Mouse (Mus musculus): ENCODE data around the gene Kif11. TPM values are rescaled to one million over a fixed set of nuclear protein-coding genes. Genes with fewer than 3 reads are reported as not detected.

Kif11 gene
- under 1 TPM; 0.15 to 0.20 TPM for total RNA-seq (2021)
- long read RNA-seq, experiment 1, result 0 reads
- long read RNA-seq, experiment 2, partial matches to known transcripts, result 0 of 1 reads
- long read RNA-seq, experiment 2, other reads (novel, unspliced or antisense), result 1 of 1 reads

- DNase-seq, result peak; percentile 96
- TF ChIP-seq CTCF (IDR thresholded peaks at IDR 0.05), result no peak; the same call in 1 of the 2 replicates
- intact Hi-C loops (cut with DNase I), result loop anchor here (5.0 kb wide), 1 partner anchor 109 kb away; no protein-coding TSS in a partner anchor
- Histone ChIP-seq H3K4me3 (peak within 1 kb of the TSS; percentile 91), H3K27ac (peak within 1 kb of the TSS; percentile 95)
Observed at GRCm38 (mm10) chr19:37375755-37376615, at the start of gene Kif11. TSS of gene Kif11 (plus strand) at chr19:37376403.

GRCm38 (mm10) chr19:37327216-37327615 lies 49.0 kb upstream of the Kif11 start:
- no peak for TF ChIP-seq CTCF (IDR thresholded peaks at IDR 0.05)
- no peak overlapping the region for H3K27ac ChIP-seq
- H3K4me3 ChIP-seq, result no peak overlapping the region
- intact Hi-C loops (cut with DNase I), result no loop called here
- no peak for DNase-seq

- Histone ChIP-seq H3K27ac (no peak overlapping the region), H3K4me3 (peak overlapping the region; percentile 3; the same call in 1 of the 2 replicates)
- intact Hi-C loops (cut with DNase I), result no loop called here
- DNase-seq, result no peak
- TF ChIP-seq CTCF (IDR thresholded peaks at IDR 0.05), result no peak
Observed at GRCm38 (mm10) chr19:37332726-37333125, 43.5 kb upstream of the Kif11 start.

GRCm38 (mm10) chr19:37333357-37333756 lies 42.8 kb upstream of the Kif11 start:
- H3K27ac ChIP-seq, result no peak overlapping the region
- intact Hi-C loops (cut with DNase I), result no loop called here

GRCm38 (mm10) chr19:37335392-37335791 lies 40.8 kb upstream of the Kif11 start:
- no peak for TF ChIP-seq CTCF (IDR thresholded peaks at IDR 0.05)
- intact Hi-C loops (cut with DNase I), result no loop called here
- Histone ChIP-seq H3K4me3 (no peak overlapping the region), H3K27ac (no peak overlapping the region)
- DNase-seq, result no peak

More at GRCm38 (mm10) chr19:37333357-37333756, 42.8 kb upstream of the Kif11 start:
- no peak for DNase-seq
- no peak for TF ChIP-seq CTCF (IDR thresholded peaks at IDR 0.05)
- no peak overlapping the region for H3K4me3 ChIP-seq

- no peak for DNase-seq
- intact Hi-C loops (cut with DNase I), result no loop called here
Observed at GRCm38 (mm10) chr19:37337752-37338151, 38.5 kb upstream of the Kif11 start, which contains the start of gene Ide. TSS of gene Ide (minus strand) at chr19:37337852.

GRCm38 (mm10) chr19:37340495-37340894 lies 35.7 kb upstream of the Kif11 start:
- H3K4me3 ChIP-seq, result no peak overlapping the region
- intact Hi-C loops (cut with DNase I), result no loop called here
- H3K27ac ChIP-seq, result no peak overlapping the region
- TF ChIP-seq CTCF (IDR thresholded peaks at IDR 0.05), result no peak
- DNase-seq, result no peak

More at GRCm38 (mm10) chr19:37337752-37338151, 38.5 kb upstream of the Kif11 start, which contains the start of gene Ide:
- H3K27ac ChIP-seq, result no peak within 1 kb of the TSS
- no peak within 1 kb of the TSS for H3K4me3 ChIP-seq
- TF ChIP-seq CTCF (IDR thresholded peaks at IDR 0.05), result no peak

- no peak for TF ChIP-seq CTCF (IDR thresholded peaks at IDR 0.05)
- DNase-seq, result no peak
- no peak overlapping the region for H3K4me3 ChIP-seq
- no peak overlapping the region for H3K27ac ChIP-seq
- intact Hi-C loops (cut with DNase I), result no loop called here
Observed at GRCm38 (mm10) chr19:37340931-37341330, 35.3 kb upstream of the Kif11 start.

GRCm38 (mm10) chr19:37343899-37344298 lies 32.3 kb upstream of the Kif11 start:
- TF ChIP-seq CTCF (IDR thresholded peaks at IDR 0.05), result no peak
- DNase-seq, result no peak
- Histone ChIP-seq H3K27ac (no peak overlapping the region), H3K4me3 (no peak overlapping the region)
- intact Hi-C loops (cut with DNase I), result no loop called here

- Histone ChIP-seq H3K4me3 (no peak overlapping the region), H3K27ac (no peak overlapping the region)
- no peak for DNase-seq
- no peak for TF ChIP-seq CTCF (IDR thresholded peaks at IDR 0.05)
- intact Hi-C loops (cut with DNase I), result no loop called here
Observed at GRCm38 (mm10) chr19:37346258-37346657, 29.9 kb upstream of the Kif11 start.

- peak; percentile 52 for DNase-seq
- TF ChIP-seq CTCF (IDR thresholded peaks at IDR 0.05), result no peak
- Histone ChIP-seq H3K27ac (peak overlapping the region; percentile 81), H3K4me3 (no peak overlapping the region)
- intact Hi-C loops (cut with DNase I), result no loop called here
Observed at GRCm38 (mm10) chr19:37348331-37348730, 27.9 kb upstream of the Kif11 start.

- H3K4me3 ChIP-seq, result no peak overlapping the region
- TF ChIP-seq CTCF (IDR thresholded peaks at IDR 0.05), result no peak
- DNase-seq, result no peak
- H3K27ac ChIP-seq, result peak overlapping the region; percentile 40; the same call in 1 of the 2 replicates
- intact Hi-C loops (cut with DNase I), result no loop called here
Observed at GRCm38 (mm10) chr19:37348952-37349351, 27.3 kb upstream of the Kif11 start.

GRCm38 (mm10) chr19:37352756-37353155 lies 23.4 kb upstream of the Kif11 start:
- no peak for DNase-seq
- intact Hi-C loops (cut with DNase I), result no loop called here
- no peak for TF ChIP-seq CTCF (IDR thresholded peaks at IDR 0.05)
- Histone ChIP-seq H3K27ac (no peak overlapping the region), H3K4me3 (no peak overlapping the region)

All from gastrocnemius, adult 2 months (tissue).